Mouse (Mus musculus) forebrain, embryonic 15.5 days (tissue): ENCODE data around the gene Nudc. TPM values are rescaled to one million over a fixed set of nuclear protein-coding genes. Genes with fewer than 3 reads are reported as not detected.

Experiments
- ATAC-seq: fragments of 200-750 bp; cut with Nextera tagmentation; replicated peaks from 2 replicates; pipeline ENCODE4 v1.8.0; 2017; ENCODE audit warnings: mild to moderate bottlenecking, moderate TSS enrichment, moderate library complexity
- H3K27ac ChIP-seq: fragments of 300-500 bp; sonication (generic); replicated peaks from 2 replicates; pipeline ENCODE4 v1.5.1; 2015; ENCODE audit warnings: mild to moderate bottlenecking, inconsistent platforms
- H3K27me3 ChIP-seq: fragments of 300-500 bp; sonication (generic); 2 replicates; pipeline ENCODE4 v1.6.1; 2015; ENCODE audit warnings: inconsistent platforms
- H3K36me3 ChIP-seq: fragments of 300-500 bp; sonication (generic); 2 replicates; pipeline ENCODE4 v1.6.1; 2015; ENCODE audit warnings: mild to moderate bottlenecking, inconsistent platforms
- H3K4me1 ChIP-seq: fragments of 300-500 bp; sonication (generic); 2 replicates; pipeline ENCODE4 v1.6.1; 2015; ENCODE audit warnings: inconsistent platforms
- H3K4me2 ChIP-seq: fragments of 300-500 bp; sonication (generic); replicated peaks from 2 replicates; pipeline ENCODE4 v1.6.1; 2015; ENCODE audit warnings: mild to moderate bottlenecking, inconsistent platforms
- H3K4me3 ChIP-seq: fragments of 300-500 bp; sonication (generic); 2 replicates; pipeline ENCODE4 v1.5.1; 2015; ENCODE audit warnings: mild to moderate bottlenecking, inconsistent platforms
- H3K9ac ChIP-seq: fragments of 300-500 bp; sonication (generic); replicated peaks from 2 replicates; pipeline ENCODE4 v1.6.1; 2015; ENCODE audit warnings: mild to moderate bottlenecking, inconsistent platforms
- H3K9me3 ChIP-seq: fragments of 300-500 bp; sonication (generic); 2 replicates; pipeline ENCODE4 v1.6.1; 2016; ENCODE audit warnings: inconsistent platforms
- WGBS: fragments of 180-500 bp; shearing (Covaris S2); methylation state at CpG from one replicate; pipeline ENCODE4 v1.1.7; 2015; ENCODE audit warnings: mixed read lengths; 5-methylcytosine and 5-hydroxymethylcytosine counted together
- polyA plus RNA-seq: library from polyadenylated mRNA; unstranded; fragments of >200 nt; fragmentation: Nextera tagmentation; extraction: Ambion mirVana; gene quantifications from 2 replicates; pipeline ENCODE4 v1.2.1, GENCODE M21; 2015

The Nudc gene
- polyA plus RNA-seq, 1 experiment from 2014 or later = 276 TPM

DNA sequence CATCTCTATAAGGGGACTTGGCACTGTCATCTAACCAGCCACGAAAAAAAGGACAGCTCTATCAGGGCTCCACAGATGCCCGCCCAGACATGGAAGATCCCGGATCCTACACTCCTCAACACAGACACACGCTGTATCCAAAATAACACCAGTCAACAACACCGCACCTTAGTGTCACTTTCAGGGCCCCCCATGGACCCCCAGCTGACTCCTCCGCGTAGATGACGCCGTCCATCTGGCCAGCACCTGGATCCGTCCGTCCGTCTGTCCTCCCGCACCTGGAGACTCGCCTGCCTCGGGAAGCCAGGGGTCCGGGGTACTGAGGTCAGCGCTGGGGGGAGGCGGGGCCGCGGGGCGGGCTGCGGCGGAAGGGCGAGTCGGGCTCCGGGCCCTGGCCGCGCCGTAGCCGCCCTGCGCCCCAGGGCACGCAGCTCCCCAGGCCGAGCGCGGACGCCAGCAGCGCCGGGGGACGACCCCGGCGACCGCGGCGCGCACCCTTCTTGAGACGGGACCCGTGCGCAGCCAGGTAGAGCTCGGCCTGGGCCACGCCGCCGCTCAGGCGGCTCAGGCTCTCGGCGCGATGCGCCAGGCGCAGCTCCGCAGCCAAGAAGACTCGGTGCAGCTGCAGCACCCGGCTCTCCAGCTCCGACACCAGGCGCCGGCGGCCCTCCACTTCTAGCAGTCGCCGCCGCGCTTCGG is 48.2 kb downstream of the Nudc start:
- Histone ChIP-seq H3K27me3 (peaks cover 56% of the 10 kb centered on the region), H3K36me3 (no peaks in the 10 kb centered on the region)

DNA sequence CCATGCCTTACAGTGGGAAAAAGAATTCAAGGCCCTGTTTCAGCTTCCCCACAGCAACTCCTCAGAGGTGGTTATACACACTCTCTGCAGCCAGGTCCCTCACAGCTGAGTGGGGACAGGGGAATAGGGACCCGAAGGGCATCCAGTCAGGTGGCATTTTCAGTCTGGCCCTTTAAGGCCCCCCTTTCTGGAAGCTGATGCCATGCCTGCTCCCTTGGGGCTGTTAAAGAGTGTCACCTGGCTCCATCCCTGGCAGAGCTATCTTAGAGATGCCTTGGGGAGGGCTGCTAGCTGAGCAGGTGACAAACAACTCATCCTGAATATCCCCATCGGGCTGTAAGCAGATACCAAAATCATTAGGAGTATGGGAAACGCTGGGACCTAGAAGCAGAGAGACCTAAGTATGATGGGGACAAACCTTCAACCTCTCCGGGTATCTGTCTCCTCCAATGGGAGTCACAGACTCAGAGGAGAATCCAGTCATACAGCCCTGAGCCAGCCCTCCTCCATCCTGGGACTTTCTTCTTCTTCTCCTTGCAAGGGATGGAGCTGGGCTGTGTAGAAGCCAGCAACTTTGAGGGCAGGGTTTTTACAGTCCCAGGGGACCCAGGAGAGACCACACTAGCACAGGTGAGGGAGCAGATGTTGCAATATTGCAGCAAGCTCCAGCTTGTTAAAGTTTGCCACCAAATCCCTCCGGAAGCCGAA is 48.9 kb downstream of the Nudc start:
- Histone ChIP-seq H3K9ac (no peak overlapping the region), H3K27ac (no peak overlapping the region), H3K36me3 (no peaks in the 10 kb centered on the region), H3K4me2 (peak overlapping the region; percentile 99), H3K4me1 (peaks cover 33% of the 10 kb centered on the region), H3K27me3 (peaks cover 56% of the 10 kb centered on the region), H3K4me3 (peak overlapping the region; percentile 77), H3K9me3 (no peaks in the 10 kb centered on the region)
- WGBS = 21% methylated on average over 6 of the region's 6 CpGs
- ATAC-seq = no peak

More for the DNA sequence above, 48.2 kb downstream of the Nudc start:
- peak; percentile 67 for ATAC-seq
- Histone ChIP-seq H3K9me3 (no peaks in the 10 kb centered on the region), H3K4me3 (peak overlapping the region; percentile 77), H3K4me2 (peak overlapping the region; percentile 99), H3K27ac (0 out of 2 replicates have a peak overlapping the region, but pooled peaks have one; percentile 21), H3K9ac (peak overlapping the region; percentile 71), H3K4me1 (peaks cover 33% of the 10 kb centered on the region)
- WGBS = under 1% methylated on average over 68 of the region's 70 CpGs

DNA sequence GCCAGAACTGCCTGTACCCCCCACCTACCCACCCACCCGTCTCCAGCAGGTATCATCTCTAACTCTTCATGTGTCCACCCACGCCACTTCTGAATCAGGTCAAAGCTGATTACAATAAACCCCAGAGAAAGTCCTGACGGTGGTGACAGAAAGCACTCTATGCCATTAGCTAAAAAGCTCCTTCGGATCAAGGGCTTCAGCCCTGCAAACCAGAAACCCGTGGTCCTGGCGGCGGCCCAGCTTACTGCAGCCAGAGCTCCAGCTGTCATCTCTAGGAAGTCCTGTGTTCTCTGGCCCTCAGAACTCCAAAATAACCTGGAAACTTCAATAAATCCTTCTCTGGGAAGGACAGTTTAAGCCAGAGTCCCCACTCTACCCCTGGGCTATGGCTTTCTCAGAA is 50.1 kb downstream of the Nudc start:
- H3K4me1 ChIP-seq = peaks cover 33% of the 10 kb centered on the region
- H3K27ac ChIP-seq = no peak overlapping the region
- no peak for ATAC-seq
- peaks cover 52% of the 10 kb centered on the region for H3K27me3 ChIP-seq
- H3K9me3 ChIP-seq = no peaks in the 10 kb centered on the region
- no peak overlapping the region for H3K9ac ChIP-seq
- H3K4me2 ChIP-seq = peak overlapping the region; percentile 9; the same call in 1 of the 2 replicates
- H3K4me3 ChIP-seq = no peak overlapping the region
- WGBS = 24% methylated on average over 7 of the region's 7 CpGs
- H3K36me3 ChIP-seq = no peaks in the 10 kb centered on the region

DNA sequence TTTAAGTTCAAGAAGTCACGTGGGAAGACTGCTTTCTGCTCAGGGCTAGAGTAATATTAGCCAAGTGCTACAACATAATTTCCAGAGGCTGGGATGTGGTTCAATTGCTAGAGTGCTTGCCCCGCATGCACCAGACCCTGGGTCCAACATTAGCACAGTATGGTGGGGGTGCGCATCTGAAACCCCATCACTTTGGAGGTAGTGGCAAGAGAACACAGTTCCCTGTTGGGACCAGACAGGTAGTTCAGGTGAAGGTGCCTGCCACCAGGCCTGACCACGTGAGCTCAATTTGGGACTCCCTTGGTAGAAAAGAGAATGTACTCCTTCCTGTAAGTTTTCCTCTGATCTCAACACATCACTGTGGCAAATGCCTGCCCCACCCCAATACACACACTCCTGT is 50.9 kb downstream of the Nudc start:
- Histone ChIP-seq H3K9me3 (no peaks in the 10 kb centered on the region), H3K4me1 (peaks cover 33% of the 10 kb centered on the region), H3K27ac (no peak overlapping the region), H3K4me3 (no peak overlapping the region), H3K4me2 (no peak overlapping the region), H3K9ac (no peak overlapping the region), H3K36me3 (no peaks in the 10 kb centered on the region), H3K27me3 (peaks cover 46% of the 10 kb centered on the region)
- ATAC-seq = no peak
- WGBS = 69% methylated on average over 4 of the region's 4 CpGs

DNA sequence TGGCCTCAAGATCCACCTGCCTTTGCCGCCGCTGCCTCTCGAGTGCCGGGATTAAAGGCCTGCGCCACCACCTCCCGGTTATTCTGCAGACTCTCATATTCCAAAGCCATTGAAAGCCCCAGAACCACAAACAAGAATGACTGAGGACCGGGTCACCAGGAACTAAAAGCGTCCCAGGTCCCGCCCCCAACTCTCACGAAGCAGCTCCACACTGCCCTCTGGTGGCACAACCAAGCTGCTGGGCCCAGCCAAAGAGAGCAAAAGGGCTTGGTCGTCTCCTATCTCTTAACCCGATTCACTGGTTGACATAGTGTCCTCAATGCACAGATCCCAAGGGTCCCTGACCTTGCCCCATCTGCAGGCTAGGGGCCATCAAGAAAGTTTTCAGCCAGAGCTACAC is 51.4 kb downstream of the Nudc start:
- H3K9ac ChIP-seq = no peak overlapping the region
- H3K27me3 ChIP-seq = peaks cover 42% of the 10 kb centered on the region
- peak; percentile 15; the same call in 1 of the 2 replicates for ATAC-seq
- H3K4me3 ChIP-seq = peak overlapping the region; percentile 32
- H3K27ac ChIP-seq = no peak overlapping the region
- H3K36me3 ChIP-seq = no peaks in the 10 kb centered on the region
- H3K9me3 ChIP-seq = no peaks in the 10 kb centered on the region
- peaks cover 33% of the 10 kb centered on the region for H3K4me1 ChIP-seq
- 0% methylated on average over 12 of the region's 12 CpGs for WGBS
- H3K4me2 ChIP-seq = peak overlapping the region; percentile 43

DNA sequence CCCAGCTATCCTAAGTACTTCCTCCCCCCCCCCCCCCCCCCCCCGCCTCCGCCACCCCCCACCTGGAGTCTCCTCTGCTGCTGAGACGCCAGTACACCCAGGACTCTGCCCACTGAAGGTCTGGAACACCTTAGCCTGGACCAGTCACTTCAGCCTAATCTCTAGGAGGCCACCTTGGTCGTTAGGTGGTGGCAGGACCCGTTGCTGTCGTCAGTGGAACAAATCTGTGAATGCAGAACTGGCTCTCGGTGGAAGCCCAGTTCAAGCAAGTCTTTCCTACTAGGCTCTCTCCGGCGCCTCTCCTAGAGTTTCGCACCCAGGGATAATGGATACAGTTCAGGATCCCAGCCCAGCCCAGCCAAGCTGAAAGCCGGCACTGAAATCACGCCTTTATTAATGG is 51.9 kb downstream of the Nudc start:
- peak overlapping the region; percentile 32 for H3K4me3 ChIP-seq
- H3K4me1 ChIP-seq = peaks cover 32% of the 10 kb centered on the region
- no peaks in the 10 kb centered on the region for H3K9me3 ChIP-seq
- H3K27me3 ChIP-seq = peaks cover 36% of the 10 kb centered on the region
- 20% methylated on average over 10 of the region's 12 CpGs for WGBS
- ATAC-seq = no peak
- no peak overlapping the region for H3K27ac ChIP-seq
- no peak overlapping the region for H3K9ac ChIP-seq
- H3K36me3 ChIP-seq = no peaks in the 10 kb centered on the region
- peak overlapping the region; percentile 43 for H3K4me2 ChIP-seq

DNA sequence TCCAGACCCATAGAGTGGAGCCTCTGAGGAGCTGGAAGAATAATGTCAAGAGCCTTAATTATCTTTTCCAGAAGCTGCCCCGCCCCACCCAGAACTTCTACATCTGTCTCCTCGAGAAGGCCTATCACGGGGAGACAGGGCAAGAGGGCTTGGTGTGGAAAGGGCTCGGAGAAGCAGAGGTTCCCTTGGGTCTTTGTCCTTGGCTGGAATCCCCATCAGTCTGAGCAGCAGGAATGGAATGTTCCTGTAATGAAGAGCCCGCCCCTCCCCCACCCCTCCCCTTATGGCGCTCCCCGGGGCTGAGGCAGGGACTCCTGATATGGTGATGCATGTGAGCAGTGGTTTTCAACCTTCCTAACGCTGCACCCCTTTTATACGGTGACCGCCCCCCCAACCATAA is 54.0 kb downstream of the Nudc start:
- ATAC-seq = no peak
- H3K9me3 ChIP-seq = no peaks in the 10 kb centered on the region
- no peaks in the 10 kb centered on the region for H3K36me3 ChIP-seq
- H3K4me1 ChIP-seq = peaks cover 14% of the 10 kb centered on the region
- H3K4me3 ChIP-seq = no peak overlapping the region
- no peak overlapping the region for H3K4me2 ChIP-seq
- no peak overlapping the region for H3K27ac ChIP-seq
- peaks cover 23% of the 10 kb centered on the region for H3K27me3 ChIP-seq
- no peak overlapping the region for H3K9ac ChIP-seq
- 50% methylated on average over 10 of the region's 10 CpGs for WGBS

DNA sequence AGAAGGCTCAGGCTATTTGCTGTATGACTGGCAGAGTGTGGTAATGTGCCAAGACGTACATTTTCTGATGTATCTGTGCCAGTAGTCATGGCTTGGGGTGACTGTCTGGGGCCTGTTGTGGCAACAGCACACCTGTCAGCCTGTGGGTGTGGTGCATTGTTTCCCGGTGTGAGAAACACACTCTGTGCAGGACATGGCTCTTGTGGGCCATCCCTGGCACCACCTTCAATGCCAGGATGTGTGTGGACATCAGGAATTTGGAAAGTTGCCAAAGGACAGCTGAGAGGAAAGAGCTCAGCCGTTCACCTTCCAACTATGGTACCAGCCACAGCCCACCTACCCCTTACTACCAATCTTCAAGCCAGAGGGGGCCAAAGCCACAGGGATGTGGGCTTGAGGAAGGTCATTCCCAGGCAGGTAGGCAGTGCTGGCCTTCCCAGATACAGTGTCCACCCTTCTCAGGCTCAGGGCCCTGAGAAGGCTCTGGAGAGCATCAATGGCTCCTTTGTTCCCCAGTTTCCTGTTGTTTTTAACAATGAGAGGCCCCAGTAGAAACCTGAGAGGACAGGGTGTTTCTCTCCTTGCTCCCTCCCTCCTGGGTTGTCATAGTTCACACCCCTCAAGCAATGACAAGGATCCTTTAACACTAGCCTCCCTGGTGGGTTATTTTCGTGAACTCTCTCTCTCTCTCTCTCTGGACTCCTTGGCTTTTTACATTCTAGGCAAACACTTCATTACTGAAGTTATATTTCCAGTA is 56.1 kb downstream of the Nudc start:
- no peak overlapping the region for H3K27ac ChIP-seq
- peaks cover 3% of the 10 kb centered on the region; the same call in 1 of the 2 replicates for H3K27me3 ChIP-seq
- WGBS = 55% methylated on average over 4 of the region's 4 CpGs
- H3K9me3 ChIP-seq = no peaks in the 10 kb centered on the region
- H3K4me3 ChIP-seq = no peak overlapping the region
- H3K4me1 ChIP-seq = peaks cover 6% of the 10 kb centered on the region
- H3K4me2 ChIP-seq = no peak overlapping the region
- H3K36me3 ChIP-seq = no peaks in the 10 kb centered on the region
- ATAC-seq = no peak
- no peak overlapping the region for H3K9ac ChIP-seq

DNA sequence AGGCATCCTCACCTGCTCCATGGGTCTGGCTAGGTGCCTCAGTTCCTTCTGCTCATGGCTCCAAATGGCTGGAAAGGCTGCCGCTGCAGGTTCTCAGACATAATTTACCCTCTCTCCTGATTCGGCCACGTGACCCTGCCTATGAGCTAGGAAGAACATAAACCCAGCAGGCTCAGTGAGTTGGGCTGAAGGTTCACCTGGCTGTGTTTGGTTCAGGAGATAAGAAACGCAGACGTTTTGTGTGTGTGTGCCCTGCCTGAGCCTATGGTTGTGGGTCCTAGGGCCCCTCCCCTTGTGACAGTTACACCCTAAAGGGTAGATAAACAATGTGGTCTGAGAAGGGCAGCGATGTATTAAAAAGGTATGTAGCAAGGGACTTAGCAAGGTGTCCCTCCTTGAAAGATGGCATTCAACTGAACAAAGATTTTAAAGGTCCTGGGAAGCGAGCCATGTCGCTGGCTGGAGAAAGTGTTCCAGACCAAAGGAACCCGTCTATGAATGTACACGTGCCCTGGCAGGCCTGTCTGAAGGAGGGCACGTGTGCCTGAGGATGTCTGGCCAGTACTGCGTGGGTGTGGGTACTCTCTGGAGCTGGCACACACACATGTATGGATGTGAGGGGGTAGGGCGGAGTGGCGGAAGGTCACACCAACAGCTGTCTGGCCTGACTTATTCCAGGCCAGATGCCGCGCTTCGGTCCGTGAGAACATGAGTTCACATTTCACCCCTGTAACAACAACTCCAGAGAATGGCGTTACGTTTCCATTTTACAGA is 57.0 kb downstream of the Nudc start:
- 88% methylated on average over 20 of the region's 20 CpGs for WGBS
- no peak overlapping the region for H3K27ac ChIP-seq
- no peak for ATAC-seq
- no peaks in the 10 kb centered on the region for H3K9me3 ChIP-seq
- peaks cover 10% of the 10 kb centered on the region; the same call in 1 of the 2 replicates for H3K27me3 ChIP-seq
- no peak overlapping the region for H3K4me3 ChIP-seq
- no peak overlapping the region for H3K9ac ChIP-seq
- H3K4me2 ChIP-seq = no peak overlapping the region
- H3K36me3 ChIP-seq = no peaks in the 10 kb centered on the region
- H3K4me1 ChIP-seq = peaks cover 6% of the 10 kb centered on the region; the same call in 1 of the 2 replicates

DNA sequence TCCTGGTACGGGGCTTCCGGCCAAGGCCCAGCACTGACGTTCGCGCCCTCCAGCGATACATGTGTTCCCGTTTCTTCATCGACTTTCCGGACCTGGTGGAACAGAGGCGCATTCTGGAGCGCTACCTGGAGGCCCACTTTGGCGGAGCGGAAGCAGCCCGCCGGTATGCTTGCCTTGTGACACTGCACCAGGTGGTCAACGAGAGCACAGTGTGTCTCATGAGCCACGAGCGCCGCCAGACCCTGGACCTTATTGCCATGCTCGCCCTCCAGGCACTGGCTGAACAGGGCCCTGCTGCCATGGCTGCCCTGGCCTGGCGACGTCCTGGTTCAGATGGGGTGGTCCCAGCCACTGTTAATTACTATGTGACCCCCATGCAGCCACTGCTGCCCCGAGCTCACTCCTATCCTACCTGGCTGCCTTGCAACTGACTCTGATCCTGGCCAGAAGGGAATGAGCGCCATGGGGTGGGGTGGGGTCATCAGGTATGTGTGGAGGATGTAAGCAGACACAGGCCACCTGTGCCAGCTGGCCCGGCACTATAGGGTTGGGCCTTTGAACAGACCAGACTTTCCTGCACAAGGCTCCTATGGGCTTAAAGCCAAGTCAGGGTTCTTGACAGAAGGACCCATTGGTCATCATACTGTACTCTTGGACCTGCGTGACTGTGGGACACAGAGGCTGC is 59.0 kb downstream of the Nudc start:
- peaks cover 17% of the 10 kb centered on the region for H3K27me3 ChIP-seq
- no peak for ATAC-seq
- 93% methylated on average over 26 of the region's 26 CpGs for WGBS

More for the DNA sequence above, 59.0 kb downstream of the Nudc start:
- Histone ChIP-seq H3K27ac (no peak overlapping the region), H3K4me1 (peaks cover 6% of the 10 kb centered on the region; the same call in 1 of the 2 replicates), H3K9ac (no peak overlapping the region), H3K9me3 (no peaks in the 10 kb centered on the region), H3K36me3 (no peaks in the 10 kb centered on the region), H3K4me3 (no peak overlapping the region), H3K4me2 (no peak overlapping the region)
